Mouse (Mus musculus) stomach, postnatal 0 days (tissue): Measurements from ENCODE around the gene U2af1. TPM values are rescaled to one million over a fixed set of nuclear protein-coding genes. Genes with fewer than 3 reads are reported as not detected.

Source experiments
- ATAC-seq: fragments of 200-750 bp; cut with Nextera tagmentation; 2 replicates; pipeline ENCODE4 v1.8.0; 2017; ENCODE audit not compliant: low FRiP score, low TSS enrichment
- DNase-seq: peaks from one replicate; pipeline ENCODE4 v3.0.0-alpha.2; 2016; ENCODE audit warnings: low spot score
- H3K27ac ChIP-seq: fragments of 300-500 bp; sonication (generic); replicated peaks from 2 replicates; pipeline ENCODE4 v1.5.1; 2014; ENCODE audit warnings: mild to moderate bottlenecking, control low read depth
- H3K27me3 ChIP-seq: fragments of 300-500 bp; sonication (generic); 2 replicates; pipeline ENCODE4 v1.6.1; 2014; ENCODE audit warnings: low read length; ENCODE audit not compliant: control insufficient read depth, insufficient read depth
- H3K36me3 ChIP-seq: fragments of 300-500 bp; sonication (generic); 2 replicates; pipeline ENCODE4 v1.6.1; 2014; ENCODE audit warnings: low read length, mixed read lengths; ENCODE audit not compliant: control insufficient read depth, insufficient read depth
- H3K4me1 ChIP-seq: fragments of 300-500 bp; sonication (generic); replicated peaks from 2 replicates; pipeline ENCODE4 v1.6.1; 2014; ENCODE audit warnings: antibody characterized with exemption; ENCODE audit not compliant: control insufficient read depth, insufficient read depth
- H3K4me2 ChIP-seq: fragments of 300-500 bp; sonication (generic); replicated peaks from 2 replicates; pipeline ENCODE4 v1.6.1; 2014; ENCODE audit warnings: low read depth, mild to moderate bottlenecking, control low read depth, moderate library complexity
- H3K4me3 ChIP-seq: fragments of 300-500 bp; sonication (generic); 2 replicates; pipeline ENCODE4 v1.5.1; 2014; ENCODE audit warnings: low read depth, low read length, control low read depth
- H3K9ac ChIP-seq: fragments of 300-500 bp; sonication (generic); 2 replicates; pipeline ENCODE4 v1.6.1; 2014; ENCODE audit warnings: mild to moderate bottlenecking, low read length, control low read depth, mixed read lengths
- H3K9me3 ChIP-seq: fragments of 300-500 bp; sonication (generic); 2 replicates; pipeline ENCODE4 v1.6.1; 2016; ENCODE audit warnings: low read length; ENCODE audit not compliant: control insufficient read depth
- CTCF ChIP-seq: IDR thresholded peaks from 2 replicates; pipeline ENCODE4 v1.5.1; 2016; ENCODE audit warnings: antibody characterized with exemption, low read depth, mild to moderate bottlenecking, moderate library complexity
- EP300 ChIP-seq: optimal IDR thresholded peaks from 2 replicates; pipeline ENCODE3; 2016; ENCODE audit warnings: antibody characterized with exemption
- WGBS: fragments of 180-500 bp; shearing (Covaris S2); extraction: QIAGEN DNeasy Blood & Tissue Kit; methylation state at CpG from one replicate; pipeline ENCODE4 v1.1.7; 2014; 5-methylcytosine and 5-hydroxymethylcytosine counted together
- polyA plus RNA-seq: library from polyadenylated mRNA; unstranded; fragments of >200 nt; fragmentation: Nextera tagmentation; extraction: Ambion mirVana; gene quantifications from 2 replicates; pipeline ENCODE4 v1.2.1, GENCODE M21; 2015

Gene U2af1
- polyA plus RNA-seq, 1 experiment from 2014 or later, result 161 TPM

DNA sequence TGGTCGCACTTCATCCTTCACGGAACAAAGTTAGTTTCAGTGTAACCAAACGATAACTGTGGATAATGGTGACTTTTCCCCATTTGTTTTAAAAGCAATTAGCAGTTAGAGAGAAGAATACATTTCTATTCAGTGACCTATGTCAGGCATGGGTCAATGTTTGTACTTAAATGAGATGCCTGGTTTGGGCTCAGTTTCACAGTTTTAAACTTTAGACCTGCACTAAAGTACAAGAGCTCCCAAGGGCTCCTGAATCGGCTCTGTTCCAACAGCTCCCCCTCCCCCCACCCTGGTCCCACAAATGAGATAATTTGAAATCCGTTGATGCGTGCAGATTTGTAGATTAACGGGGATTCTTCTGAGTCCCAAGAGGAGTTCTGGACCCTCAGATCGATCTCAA is 13.0 kb upstream of the U2af1 start:
- no peak for ATAC-seq
- H3K27me3 ChIP-seq, result no peaks in the 10 kb centered on the region
- 75% methylated on average over 8 of the region's 8 CpGs for WGBS

DNA sequence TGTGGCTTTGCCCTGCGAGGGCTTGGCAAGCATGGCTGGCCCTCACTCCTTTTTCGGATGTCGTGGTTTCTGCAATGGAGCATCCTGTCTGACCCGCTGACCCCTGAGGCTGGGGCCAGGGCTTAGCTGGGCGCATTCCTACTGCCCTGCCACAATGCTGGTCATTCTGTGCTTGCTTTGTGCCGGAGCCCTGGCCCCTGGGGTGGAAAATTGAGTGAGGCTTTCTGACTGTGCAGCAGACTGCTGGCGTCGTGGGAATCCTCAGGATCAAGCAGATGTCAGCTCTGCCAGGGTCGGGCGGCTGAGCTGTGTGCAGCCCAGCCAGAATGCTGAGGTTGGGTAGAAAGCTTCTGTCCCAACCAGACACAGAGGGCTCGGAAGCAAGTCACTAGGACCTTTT is 11.5 kb upstream of the U2af1 start:
- Histone ChIP-seq H3K27ac (no peak overlapping the region), H3K4me3 (no peak overlapping the region), H3K4me1 (no peaks in the 10 kb centered on the region), H3K4me2 (no peak overlapping the region), H3K27me3 (no peaks in the 10 kb centered on the region), H3K36me3 (no peaks in the 10 kb centered on the region), H3K9ac (no peak overlapping the region), H3K9me3 (no peaks in the 10 kb centered on the region)
- ATAC-seq, result no peak
- WGBS, result 49% methylated on average over 11 of the region's 11 CpGs
- no peak for DNase-seq
- TF ChIP-seq EP300 (no peak), CTCF (no peak)

More for the DNA sequence above, 13.0 kb upstream of the U2af1 start:
- H3K4me2 ChIP-seq, result no peak overlapping the region
- no peak for TF ChIP-seq EP300
- no peak for TF ChIP-seq CTCF
- no peak overlapping the region for H3K4me3 ChIP-seq
- no peaks in the 10 kb centered on the region for H3K9me3 ChIP-seq
- H3K36me3 ChIP-seq, result no peaks in the 10 kb centered on the region
- H3K27ac ChIP-seq, result no peak overlapping the region
- no peak for DNase-seq
- H3K4me1 ChIP-seq, result no peaks in the 10 kb centered on the region
- H3K9ac ChIP-seq, result no peak overlapping the region

GRCm38 (mm10) chr17:31668306-31668705 is 9.6 kb upstream of the U2af1 start:
- Histone ChIP-seq H3K9me3 (no peaks in the 10 kb centered on the region), H3K4me3 (no peak overlapping the region), H3K27ac (no peak overlapping the region), H3K27me3 (no peaks in the 10 kb centered on the region), H3K4me1 (no peaks in the 10 kb centered on the region), H3K4me2 (no peak overlapping the region), H3K36me3 (no peaks in the 10 kb centered on the region), H3K9ac (no peak overlapping the region)
- TF ChIP-seq EP300, result no peak
- TF ChIP-seq CTCF, result no peak
- 52% methylated on average over 9 of the region's 9 CpGs for WGBS
- DNase-seq (no peak), ATAC-seq (no peak)

DNA sequence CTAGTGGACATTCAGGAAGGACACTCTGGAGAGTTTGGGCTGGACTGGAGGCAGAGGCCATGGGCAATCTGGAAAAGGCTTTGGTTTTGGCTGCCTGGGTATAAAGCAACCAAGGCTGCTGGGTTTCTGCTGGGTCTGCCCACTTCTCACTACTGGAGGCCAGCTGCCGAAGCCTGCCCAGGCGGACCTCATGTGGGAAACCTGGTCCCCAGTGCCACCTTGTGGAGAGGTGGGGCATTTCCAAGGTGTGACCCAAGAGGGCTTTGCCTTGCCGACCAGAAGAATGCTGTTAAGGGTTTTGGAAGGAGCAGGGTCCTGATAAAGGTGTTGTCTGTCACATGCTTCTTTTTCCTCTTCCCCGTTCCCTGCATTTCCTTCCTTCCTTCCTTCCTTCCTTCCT is 6.1 kb upstream of the U2af1 start:
- ATAC-seq (peak; percentile 85), DNase-seq (peak; percentile 90)
- no peaks in the 10 kb centered on the region for H3K4me1 ChIP-seq
- H3K27ac ChIP-seq, result no peak overlapping the region
- H3K27me3 ChIP-seq, result no peaks in the 10 kb centered on the region
- no peaks in the 10 kb centered on the region for H3K9me3 ChIP-seq
- 5% methylated on average over 4 of the region's 4 CpGs for WGBS
- no peak for TF ChIP-seq EP300
- peak; percentile 95 for TF ChIP-seq CTCF
- H3K36me3 ChIP-seq, result no peaks in the 10 kb centered on the region
- no peak overlapping the region for H3K4me3 ChIP-seq
- H3K4me2 ChIP-seq, result no peak overlapping the region
- no peak overlapping the region for H3K9ac ChIP-seq

DNA sequence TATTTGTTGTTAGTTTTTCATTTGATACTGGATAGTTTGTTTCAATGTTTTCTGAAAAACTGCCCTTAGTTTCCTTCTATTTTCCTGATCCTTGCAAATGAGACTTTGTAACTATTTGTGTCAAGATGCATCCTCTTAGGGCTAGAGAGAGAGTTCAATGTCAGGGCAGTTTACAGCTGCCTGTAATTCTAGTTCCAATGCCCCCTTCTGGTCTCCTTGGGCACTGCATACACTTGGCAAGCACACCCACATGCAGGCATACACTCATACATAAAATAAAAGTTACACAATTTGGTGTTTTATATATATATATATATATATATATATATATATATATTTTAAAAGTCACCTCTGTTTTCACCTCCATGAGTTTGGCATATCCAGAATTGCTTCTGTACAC is 4.2 kb upstream of the U2af1 start:
- H3K9me3 ChIP-seq, result no peaks in the 10 kb centered on the region
- H3K4me1 ChIP-seq, result no peaks in the 10 kb centered on the region
- no peak overlapping the region for H3K4me2 ChIP-seq
- peak; percentile 43 for TF ChIP-seq CTCF
- TF ChIP-seq EP300, result no peak
- DNase-seq, result no peak
- no peak overlapping the region for H3K27ac ChIP-seq
- no peak for ATAC-seq
- no peaks in the 10 kb centered on the region for H3K27me3 ChIP-seq
- no peak overlapping the region for H3K4me3 ChIP-seq
- no peaks in the 10 kb centered on the region for H3K36me3 ChIP-seq
- H3K9ac ChIP-seq, result no peak overlapping the region

- Histone ChIP-seq H3K36me3 (no peaks in the 10 kb centered on the region), H3K4me2 (no peak overlapping the region), H3K27me3 (no peaks in the 10 kb centered on the region), H3K9me3 (no peaks in the 10 kb centered on the region), H3K4me1 (no peaks in the 10 kb centered on the region), H3K4me3 (no peak overlapping the region), H3K9ac (no peak overlapping the region), H3K27ac (no peak overlapping the region)
- DNase-seq (no peak), ATAC-seq (no peak)
- no peak for TF ChIP-seq CTCF
- TF ChIP-seq EP300, result no peak
- 65% methylated on average over 8 of the region's 8 CpGs for WGBS
Measured at GRCm38 (mm10) chr17:31660661-31661250, 2.1 kb upstream of the U2af1 start.
